ENCODE assay signal across 24 mouse cellular contexts in the genomic region with DNA sequence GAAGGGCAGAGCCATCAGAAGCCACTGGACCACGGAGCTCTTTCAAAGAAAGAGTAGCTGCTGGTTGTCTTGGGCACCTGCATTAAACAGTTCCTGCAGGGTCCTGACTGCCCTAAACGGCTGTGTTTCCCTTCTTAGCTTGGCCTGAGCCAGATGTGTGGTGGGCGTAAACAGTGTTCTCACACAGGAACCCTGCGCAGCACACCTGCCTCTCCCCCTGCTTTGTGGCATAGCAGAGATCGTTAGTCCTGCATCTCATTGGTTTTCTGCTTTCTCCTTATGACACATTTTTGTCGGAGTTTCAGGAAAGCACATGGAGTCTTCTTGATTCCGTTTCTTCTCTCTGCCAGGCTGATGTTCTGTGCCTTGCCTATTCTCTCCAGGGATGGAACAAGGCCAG. TPM values are rescaled to one million over a fixed set of nuclear protein-coding genes. Genes with fewer than 3 reads are reported as not detected.
A peak's percentile ranks its signal among the peaks of the same experiment; 100 is the strongest.
DNase-seq lines count a peak whose midpoint lies in the region; ATAC-seq and TF ChIP-seq lines count a peak whose summit lies in the region.
"Had no signal": no experiment of that assay in that cellular context is flagged by ENCODE, and none has a peak within 500 bp of the region (broad histone marks: within the 10 kb centered on the region; RNA-seq: fewer than 3 reads in every experiment).

No protein-coding gene starts in this region.

- no peak for TF ChIP-seq POLR2A in bone marrow, adult 2 months (IDR thresholded peaks at IDR 0.05; ENCODE audit: borderline replicate concordance, control insufficient read depth, low read depth, low read length)

- H3K36me3 ChIP-seq in midbrain, embryonic 11.5 days (ENCODE audit: control insufficient read depth, insufficient read depth, low read length), result no peaks in the 10 kb centered on the region
- no peaks in the 10 kb centered on the region for H3K36me3 ChIP-seq in midbrain, embryonic 13.5 days
- H3K36me3 ChIP-seq: limb, embryonic 12.5 days; liver, embryonic 12.5 days; neural tube, embryonic 12.5 days had no signal

- WGBS in midbrain, embryonic 11.5 days, result 79% methylated on average over 7 of the region's 7 CpGs
- WGBS in midbrain, embryonic 13.5 days, result 88% methylated on average over 7 of the region's 7 CpGs
- 64% methylated on average over 7 of the region's 7 CpGs for WGBS in bone marrow, adult 2 months

- no peak overlapping the region for H3K4me2 ChIP-seq in midbrain, embryonic 11.5 days
- no peak overlapping the region for H3K4me2 ChIP-seq in midbrain, embryonic 13.5 days (replicated peaks)
- H3K4me2 ChIP-seq: forebrain, embryonic 13.5 days; heart, embryonic 11.5 days; limb, embryonic 12.5 days; liver, embryonic 12.5 days; neural tube, embryonic 12.5 days had no signal

- no peak overlapping the region for H3K9ac ChIP-seq in midbrain, embryonic 11.5 days (ENCODE audit: low read length)
- H3K9ac ChIP-seq in midbrain, embryonic 13.5 days (replicated peaks), result no peak overlapping the region
- H3K9ac ChIP-seq: forebrain, embryonic 13.5 days; limb, embryonic 12.5 days; liver, embryonic 12.5 days; neural tube, embryonic 12.5 days had no signal

- no peak overlapping the region for H3K4me3 ChIP-seq in midbrain, embryonic 11.5 days (ENCODE audit: low read depth, low read length)
- no peak overlapping the region for H3K4me3 ChIP-seq in midbrain, embryonic 13.5 days (replicated peaks)
- no peak overlapping the region for H3K4me3 ChIP-seq in bone marrow, adult 2 months (replicated peaks; ENCODE audit: control insufficient read depth, low read depth, low read length)
- H3K4me3 ChIP-seq: forebrain, embryonic 13.5 days; limb, embryonic 12.5 days; liver, embryonic 12.5 days; neural tube, embryonic 12.5 days had no signal

- DNase-seq in midbrain, embryonic 11.5 days (ENCODE audit: low spot score, missing footprints), result peak; percentile 80
- peak; percentile 62 to 76 for DNase-seq in thymus, adult 18-20 months
- DNase-seq in thymus, postnatal 36 days, result peak; percentile 64 to 80
- DNase-seq in left cerebral cortex, adult 9 months (ENCODE audit: low spot score in 2 of 2), result no peak
- no peak for DNase-seq in layer of hippocampus, postnatal 10 days (ENCODE audit: low spot score in 2 of 2)
- DNase-seq: adrenal gland, adult 2 months; cerebellum, adult 8-10 months; cerebellum, postnatal 36 days; gastrocnemius, postnatal 10 days; heart, adult 11 months; heart, postnatal 10 days; kidney, adult 2 months; lung, adult 2 months; lung, postnatal 14 days; midbrain, embryonic 14.5 days; right cerebral cortex, postnatal 14 days had no signal

- no peak for ATAC-seq in midbrain, embryonic 11.5 days (ENCODE audit: low FRiP score)
- no peak for ATAC-seq in midbrain, embryonic 13.5 days
- ATAC-seq: forebrain, embryonic 13.5 days; liver, embryonic 12.5 days had no signal

- no peak overlapping the region for H3K27ac ChIP-seq in midbrain, embryonic 11.5 days (ENCODE audit: low read depth, low read length)
- H3K27ac ChIP-seq in midbrain, embryonic 13.5 days, result no peak overlapping the region
- peak overlapping the region; percentile 58; the same call in 1 of the 2 replicates for H3K27ac ChIP-seq in bone marrow, adult 2 months (ENCODE audit: control insufficient read depth, insufficient read depth, low read depth, low read length, poor library complexity)
- H3K27ac ChIP-seq: forebrain, embryonic 13.5 days; kidney, postnatal 0 days; limb, embryonic 12.5 days; liver, embryonic 12.5 days; neural tube, embryonic 12.5 days had no signal

- no peaks in the 10 kb centered on the region for H3K9me3 ChIP-seq in midbrain, embryonic 11.5 days (ENCODE audit: control insufficient read depth, low read length)
- H3K9me3 ChIP-seq in midbrain, embryonic 13.5 days, result no peaks in the 10 kb centered on the region
- H3K9me3 ChIP-seq: forebrain, embryonic 13.5 days; limb, embryonic 12.5 days; liver, embryonic 12.5 days; neural tube, embryonic 12.5 days had no signal

- no peaks in the 10 kb centered on the region for H3K27me3 ChIP-seq in midbrain, embryonic 11.5 days (ENCODE audit: control insufficient read depth, insufficient read depth, low read length)
- H3K27me3 ChIP-seq in midbrain, embryonic 13.5 days, result no peaks in the 10 kb centered on the region
- H3K27me3 ChIP-seq: forebrain, embryonic 13.5 days; limb, embryonic 12.5 days; liver, embryonic 12.5 days; neural tube, embryonic 12.5 days had no signal

- no peaks in the 10 kb centered on the region for H3K4me1 ChIP-seq in midbrain, embryonic 11.5 days (ENCODE audit: control insufficient read depth, insufficient read depth, low read length)
- H3K4me1 ChIP-seq in midbrain, embryonic 13.5 days (replicated peaks), result no peaks in the 10 kb centered on the region
- H3K4me1 ChIP-seq in bone marrow, adult 2 months (ENCODE audit: control insufficient read depth, insufficient read depth, low read length), result peaks cover 15% of the 10 kb centered on the region
- H3K4me1 ChIP-seq: forebrain, embryonic 13.5 days; limb, embryonic 12.5 days; neural tube, embryonic 12.5 days had no signal

- TF ChIP-seq CTCF in bone marrow, adult 2 months (IDR thresholded peaks at IDR 0.05; ENCODE audit: control insufficient read depth, insufficient read depth, low read length), result no peak

RNA-seq across cellular contexts. Expression of gene B3gnt2, which starts 44.9 kb away (rescaled TPM):
- polyA plus RNA-seq in midbrain, embryonic 11.5 days (2014; fragmentation: Nextera tagmentation; extraction: Ambion mirVana), result 1.8 and 1.9 TPM in 2 replicates
- 1.9 and 2.4 TPM in 2 replicates for polyA plus RNA-seq in midbrain, embryonic 13.5 days (2015; fragmentation: Nextera tagmentation; extraction: Ambion mirVana)
- polyA plus RNA-seq in bone marrow, adult 2 months (2011; ENCODE audit: insufficient read depth, insufficient read length, low replicate concordance, missing spikeins), result 0.54 and 6.2 TPM in 2 replicates
- 10 to 100 TPM; 13.1 to 13.9 TPM for total RNA-seq in layer of hippocampus, postnatal 10 days (2021)

Comparison
In these comparisons a context has a peak if more than half of its experiments do, and no peak if none do; other contexts are left out.
1. DNase-seq: peak in midbrain, embryonic 11.5 days (single experiment), thymus, adult 18-20 months (2 of 2) and thymus, postnatal 36 days (2 of 2); none in left cerebral cortex, adult 9 months (0 of 2) and layer of hippocampus, postnatal 10 days (0 of 2).